Mouse (Mus musculus): ENCODE measurements around the gene Btbd35f6.
"Not testable (repeated sequence)": the region's sequence is repeated elsewhere in the genome, so short reads cannot be mapped to it uniquely, and the experiment has no call there.

Btbd35f6 gene

GRCm38 (mm10) chrX:33956440-33956839, at the start of gene Btbd35f6:
Gene Btbd35f6, minus strand, starts transcription at chrX:33956540.
- DNase-seq (ENCODE audit: low spot score), result not testable (repeated sequence)

GRCm38 (mm10) chrX:33986716-33987115, 30.4 kb upstream of the Btbd35f6 start, which contains the start of gene Gm21870:
Gene Gm21870, minus strand, starts transcription at chrX:33986816.
- not testable (repeated sequence) for DNase-seq (ENCODE audit: low spot score)

GRCm38 (mm10) chrX:33930216-33930615, 26.1 kb downstream of the Btbd35f6 start:
- DNase-seq (ENCODE audit: low spot score), result not testable (repeated sequence)

GRCm38 (mm10) chrX:33928225-33928624, 28.1 kb downstream of the Btbd35f6 start:
- DNase-seq (ENCODE audit: low spot score), result not testable (repeated sequence)

- not testable (repeated sequence) for DNase-seq (ENCODE audit: low spot score)
These were observed 30.0 kb downstream of the Btbd35f6 start for GRCm38 (mm10) chrX:33926344-33926743.

GRCm38 (mm10) chrX:33925420-33925819, 30.9 kb downstream of the Btbd35f6 start:
- not testable (repeated sequence) for DNase-seq (ENCODE audit: low spot score)

Data from layer of hippocampus, adult 11-12 months (tissue).